Mouse (Mus musculus) lung, postnatal 0 days (tissue): ENCODE data around the gene Prrc2c. TPM values are rescaled to one million over a fixed set of nuclear protein-coding genes. Genes with fewer than 3 reads are reported as not detected.

ENCODE experiments used
- ATAC-seq: fragments of 200-750 bp; cut with Nextera tagmentation; 2 replicates; pipeline ENCODE4 v1.8.0; 2017; ENCODE audit warnings: moderate library complexity
- DNase-seq: peaks from one replicate; pipeline ENCODE4 v3.0.0-alpha.2; 2016; ENCODE audit warnings: low spot score
- H3K27ac ChIP-seq: fragments of 300-500 bp; sonication (generic); 2 replicates; pipeline ENCODE4 v1.5.1; 2014; ENCODE audit warnings: antibody characterized with exemption, mild to moderate bottlenecking, low read length, mixed read lengths
- H3K27me3 ChIP-seq: fragments of 300-500 bp; sonication (generic); replicated peaks from 2 replicates; pipeline ENCODE4 v1.6.1; 2014; ENCODE audit warnings: low read length, mixed read lengths; ENCODE audit not compliant: insufficient read depth
- H3K36me3 ChIP-seq: fragments of 300-500 bp; sonication (generic); 2 replicates; pipeline ENCODE4 v1.6.1; 2014; ENCODE audit warnings: low read length, mixed read lengths; ENCODE audit not compliant: insufficient read depth
- H3K4me1 ChIP-seq: fragments of 300-500 bp; sonication (generic); 2 replicates; pipeline ENCODE4 v1.6.1; 2014; ENCODE audit warnings: antibody characterized with exemption, low read depth, low read length, mixed read lengths; ENCODE audit not compliant: insufficient read depth
- H3K4me2 ChIP-seq: fragments of 300-500 bp; sonication (generic); replicated peaks from 2 replicates; pipeline ENCODE4 v1.6.1; 2014; ENCODE audit warnings: low read depth, mild to moderate bottlenecking, low read length, moderate library complexity, mixed read lengths
- H3K4me3 ChIP-seq: fragments of 300-500 bp; sonication (generic); 2 replicates; pipeline ENCODE4 v1.5.1; 2014; ENCODE audit warnings: low read depth, low read length
- H3K9ac ChIP-seq: fragments of 300-500 bp; sonication (generic); replicated peaks from 2 replicates; pipeline ENCODE4 v1.6.1; 2014; ENCODE audit warnings: low read depth, mild to moderate bottlenecking
- H3K9me3 ChIP-seq: fragments of 300-500 bp; sonication (generic); 2 replicates; pipeline ENCODE4 v1.6.1; 2016; ENCODE audit warnings: low read length, mixed read lengths
- CTCF ChIP-seq: IDR thresholded peaks from 2 replicates; pipeline ENCODE4 v1.5.1; 2016; ENCODE audit warnings: antibody characterized with exemption, mild to moderate bottlenecking
- EP300 ChIP-seq: IDR thresholded peaks from 2 replicates; pipeline ENCODE4 v1.6.1; 2016; ENCODE audit warnings: antibody characterized with exemption, mild to moderate bottlenecking, control low read depth
- WGBS: fragments of 180-500 bp; shearing (Covaris S2); extraction: QIAGEN DNeasy Blood & Tissue Kit; methylation state at CpG from one replicate; pipeline ENCODE4 v1.1.7; 2014; 5-methylcytosine and 5-hydroxymethylcytosine counted together
- polyA plus RNA-seq: library from polyadenylated mRNA; unstranded; fragments of >200 nt; fragmentation: Nextera tagmentation; extraction: Ambion mirVana; gene quantifications from 2 replicates; pipeline ENCODE4 v1.2.1, GENCODE M21; 2015

The Prrc2c gene
- polyA plus RNA-seq, 1 experiment from 2014 or later: 108 TPM

- ATAC-seq (no peak), DNase-seq (no peak)
- Histone ChIP-seq H3K27ac (no peak overlapping the region), H3K9me3 (no peaks in the 10 kb centered on the region), H3K4me3 (no peak overlapping the region), H3K9ac (no peak overlapping the region), H3K27me3 (no peaks in the 10 kb centered on the region), H3K4me1 (no peaks in the 10 kb centered on the region), H3K4me2 (no peak overlapping the region), H3K36me3 (no peaks in the 10 kb centered on the region)
- TF ChIP-seq CTCF: no peak
- TF ChIP-seq EP300: no peak
- WGBS: 52% methylated on average over 11 of the region's 11 CpGs
These were observed 80.0 kb downstream of the Prrc2c start for GRCm38 (mm10) chr1:162660276-162660860.

- no peak for DNase-seq
These were observed 82.2 kb downstream of the Prrc2c start, which contains the start of gene Myocos for GRCm38 (mm10) chr1:162658119-162658518. Myocos (minus strand) TSS chr1:162658219.

GRCm38 (mm10) chr1:162648416-162648815 is 91.9 kb downstream of the Prrc2c start:
- DNase-seq (no peak), ATAC-seq (no peak)
- TF ChIP-seq CTCF: no peak
- TF ChIP-seq EP300: no peak
- Histone ChIP-seq H3K27me3 (no peaks in the 10 kb centered on the region), H3K27ac (no peak overlapping the region), H3K4me2 (no peak overlapping the region), H3K9me3 (no peaks in the 10 kb centered on the region), H3K4me3 (no peak overlapping the region), H3K9ac (no peak overlapping the region), H3K36me3 (no peaks in the 10 kb centered on the region), H3K4me1 (no peaks in the 10 kb centered on the region)
- 88% methylated on average over 14 of the region's 14 CpGs for WGBS

More at GRCm38 (mm10) chr1:162658119-162658518, 82.2 kb downstream of the Prrc2c start, which contains the start of gene Myocos:
- no peaks in the 10 kb centered on the region for H3K27me3 ChIP-seq
- ATAC-seq: no peak
- H3K9me3 ChIP-seq: no peaks in the 10 kb centered on the region
- no peaks in the 10 kb centered on the region for H3K4me1 ChIP-seq
- no peak within 1 kb of the TSS for H3K4me3 ChIP-seq
- TF ChIP-seq CTCF: no peak
- TF ChIP-seq EP300: no peak
- WGBS: 87% methylated on average over 7 of the region's 7 CpGs
- no peaks in the 10 kb centered on the region for H3K36me3 ChIP-seq
- H3K9ac ChIP-seq: no peak within 1 kb of the TSS
- H3K27ac ChIP-seq: no peak within 1 kb of the TSS
- H3K4me2 ChIP-seq: no peak within 1 kb of the TSS

DNA sequence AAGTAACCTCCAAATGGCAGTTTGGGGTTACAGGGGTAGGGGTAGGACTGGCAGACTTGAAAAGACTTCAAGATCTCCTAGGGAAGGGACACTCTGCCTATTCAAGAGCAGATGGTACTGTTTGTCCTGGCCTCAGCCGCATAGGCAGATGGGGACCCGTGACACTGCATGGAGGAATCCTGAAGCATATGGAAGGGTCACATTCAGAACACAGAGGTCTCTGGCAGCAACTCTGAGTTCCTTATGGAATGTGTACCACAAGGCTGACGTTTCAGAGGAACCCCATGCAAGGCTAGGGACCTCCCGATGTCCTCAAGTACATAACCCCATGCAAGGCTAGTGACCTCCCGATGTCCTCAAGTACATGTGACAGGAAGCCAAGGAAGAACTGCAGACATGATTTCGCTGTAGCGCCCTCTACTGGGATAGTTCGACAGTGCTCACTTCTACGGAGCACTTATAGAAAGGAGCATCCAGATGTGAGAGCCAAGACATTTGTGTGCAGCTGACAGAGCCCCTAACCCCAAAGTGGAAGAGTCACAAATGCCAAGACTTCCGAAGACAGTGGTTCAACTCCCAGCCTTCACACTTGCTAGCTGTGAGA is 94.2 kb downstream of the Prrc2c start:
- ATAC-seq (no peak), DNase-seq (no peak)
- no peaks in the 10 kb centered on the region for H3K36me3 ChIP-seq
- 72% methylated on average over 10 of the region's 10 CpGs for WGBS
- TF ChIP-seq CTCF (peak; percentile 40; the same call in 1 of the 2 replicates), EP300 (no peak)
- no peaks in the 10 kb centered on the region for H3K9me3 ChIP-seq
- no peak overlapping the region for H3K9ac ChIP-seq
- no peak overlapping the region for H3K4me2 ChIP-seq
- H3K4me3 ChIP-seq: no peak overlapping the region
- H3K27ac ChIP-seq: no peak overlapping the region
- H3K4me1 ChIP-seq: no peaks in the 10 kb centered on the region
- no peaks in the 10 kb centered on the region for H3K27me3 ChIP-seq

GRCm38 (mm10) chr1:162643752-162644151 is 96.6 kb downstream of the Prrc2c start:
- no peak for TF ChIP-seq CTCF
- TF ChIP-seq EP300: no peak
- Histone ChIP-seq H3K36me3 (no peaks in the 10 kb centered on the region), H3K9me3 (no peaks in the 10 kb centered on the region), H3K9ac (no peak overlapping the region), H3K4me2 (no peak overlapping the region), H3K27me3 (no peaks in the 10 kb centered on the region), H3K4me1 (no peaks in the 10 kb centered on the region), H3K27ac (no peak overlapping the region), H3K4me3 (no peak overlapping the region)
- ATAC-seq (peak; percentile 76), DNase-seq (peak; percentile 76)
- WGBS: 24% methylated on average over 4 of the region's 4 CpGs

DNA sequence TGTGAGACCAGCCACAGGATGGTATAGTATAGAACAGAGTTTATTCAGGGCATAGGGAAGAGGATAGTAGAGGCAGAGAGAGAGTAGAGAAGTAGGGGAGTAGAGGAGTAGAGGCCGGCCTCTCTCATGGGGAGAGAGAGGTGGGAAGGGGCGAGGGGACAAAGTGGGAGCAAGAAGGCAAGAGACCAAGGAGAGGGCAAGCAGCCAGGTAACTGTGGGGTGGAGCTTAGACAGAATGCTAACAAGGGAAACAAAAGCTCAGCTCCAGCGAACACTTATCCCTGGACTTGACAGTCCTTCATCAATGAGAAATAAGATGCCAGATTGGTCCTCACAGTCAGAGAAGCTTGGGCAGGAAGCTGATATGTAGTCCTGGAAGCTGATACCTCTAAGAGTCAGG is 97.8 kb downstream of the Prrc2c start:
- ATAC-seq (no peak), DNase-seq (no peak)
- Histone ChIP-seq H3K4me1 (no peaks in the 10 kb centered on the region), H3K4me3 (no peak overlapping the region), H3K9ac (no peak overlapping the region), H3K27me3 (no peaks in the 10 kb centered on the region), H3K4me2 (no peak overlapping the region), H3K36me3 (no peaks in the 10 kb centered on the region), H3K9me3 (no peaks in the 10 kb centered on the region), H3K27ac (no peak overlapping the region)
- WGBS: 74% methylated on average over 3 of the region's 3 CpGs
- no peak for TF ChIP-seq EP300
- no peak for TF ChIP-seq CTCF
